Mouse (Mus musculus) CD4-positive helper T cell, adult 2 months (primary cell): ENCODE results near the gene Hist1h2be.
"Not testable (repeated sequence)": the region's sequence is repeated elsewhere in the genome, so short reads cannot be mapped to it uniquely, and the experiment has no call there.

Experiments used
- DNase-seq: peaks from one replicate; pipeline ENCODE4 v3.0.0-alpha.2; 2012; ENCODE audit warnings: low read depth, missing footprints, low spot score

Hist1h2be gene

DNA sequence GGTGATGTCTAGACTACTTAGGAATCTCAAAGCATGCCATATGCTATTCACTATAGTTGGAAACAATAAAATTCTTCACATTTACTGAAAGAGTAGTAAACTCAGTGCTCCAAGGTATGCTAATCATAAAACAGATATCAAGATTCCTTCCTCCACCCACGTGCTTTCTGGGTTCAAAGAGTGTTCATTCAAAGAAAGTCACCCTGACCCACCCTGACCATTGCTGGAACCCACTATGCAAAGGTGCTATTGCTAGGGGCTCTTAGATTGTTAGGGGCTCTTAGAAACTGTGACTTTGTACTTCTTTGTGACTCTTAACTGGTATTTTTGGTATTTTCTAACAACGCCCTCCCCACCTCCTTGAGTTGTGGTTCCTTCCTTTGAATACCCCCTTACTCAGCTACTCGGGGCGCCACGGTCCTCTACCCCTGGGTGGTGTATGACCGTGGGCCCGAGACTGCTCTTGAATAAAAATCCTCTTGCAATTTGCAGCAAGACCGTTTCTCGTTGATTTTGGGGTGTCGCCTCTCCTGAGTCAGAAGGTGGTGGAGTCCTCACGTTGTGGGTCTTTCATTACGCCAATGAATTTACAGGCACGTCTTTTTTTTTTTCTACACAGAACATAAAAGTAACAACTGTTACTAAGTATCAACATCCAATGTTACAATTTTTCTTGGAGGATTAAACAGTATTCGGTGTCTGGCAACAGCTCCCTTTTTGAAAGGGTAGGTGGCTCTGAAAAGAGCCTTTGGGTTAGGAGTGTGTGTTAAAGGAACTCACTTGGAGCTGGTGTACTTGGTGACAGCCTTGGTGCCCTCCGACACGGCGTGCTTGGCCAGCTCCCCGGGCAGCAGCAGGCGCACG is 47.7 kb downstream of the Hist1h2be start:
- DNase-seq = peak; percentile 28

GRCm38 (mm10) chr13:23572218-23573033 is 48.5 kb downstream of the Hist1h2be start:
- DNase-seq = no peak

DNA sequence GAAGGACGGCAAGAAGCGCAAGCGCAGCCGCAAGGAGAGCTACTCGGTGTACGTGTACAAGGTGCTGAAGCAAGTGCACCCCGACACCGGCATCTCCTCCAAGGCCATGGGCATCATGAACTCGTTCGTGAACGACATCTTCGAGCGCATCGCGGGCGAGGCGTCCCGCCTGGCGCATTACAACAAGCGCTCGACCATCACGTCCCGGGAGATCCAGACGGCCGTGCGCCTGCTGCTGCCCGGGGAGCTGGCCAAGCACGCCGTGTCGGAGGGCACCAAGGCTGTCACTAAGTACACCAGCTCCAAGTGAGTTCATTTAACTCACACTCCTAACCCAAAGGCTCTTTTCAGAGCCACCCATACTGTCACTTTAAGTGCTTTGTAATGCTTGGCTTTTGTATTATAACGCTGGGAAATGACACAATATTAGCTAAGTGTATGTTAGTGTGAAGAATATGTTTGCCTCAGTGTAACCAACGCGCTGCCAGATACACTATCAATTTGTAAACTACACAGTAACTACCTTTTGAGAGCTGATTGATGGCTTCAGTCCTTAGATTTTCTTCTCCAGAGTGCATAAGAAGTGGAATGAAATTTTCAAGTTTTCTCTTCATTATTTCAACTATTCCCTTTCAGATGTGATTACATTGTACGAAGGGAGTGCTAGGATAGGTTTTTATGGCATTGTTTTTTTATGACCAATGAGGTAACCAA is 49.3 kb downstream of the Hist1h2be start:
- peak; percentile 40 for DNase-seq

- peak; percentile 93 for DNase-seq
Observed at GRCm38 (mm10) chr13:23571022-23571503, 49.9 kb downstream of the Hist1h2be start, which contains the start of the genes Hist1h2ae and Hist1h2bg. Hist1h2ae (minus strand) TSS chr13:23571220. Hist1h2bg (plus strand) TSS chr13:23571396.

DNA sequence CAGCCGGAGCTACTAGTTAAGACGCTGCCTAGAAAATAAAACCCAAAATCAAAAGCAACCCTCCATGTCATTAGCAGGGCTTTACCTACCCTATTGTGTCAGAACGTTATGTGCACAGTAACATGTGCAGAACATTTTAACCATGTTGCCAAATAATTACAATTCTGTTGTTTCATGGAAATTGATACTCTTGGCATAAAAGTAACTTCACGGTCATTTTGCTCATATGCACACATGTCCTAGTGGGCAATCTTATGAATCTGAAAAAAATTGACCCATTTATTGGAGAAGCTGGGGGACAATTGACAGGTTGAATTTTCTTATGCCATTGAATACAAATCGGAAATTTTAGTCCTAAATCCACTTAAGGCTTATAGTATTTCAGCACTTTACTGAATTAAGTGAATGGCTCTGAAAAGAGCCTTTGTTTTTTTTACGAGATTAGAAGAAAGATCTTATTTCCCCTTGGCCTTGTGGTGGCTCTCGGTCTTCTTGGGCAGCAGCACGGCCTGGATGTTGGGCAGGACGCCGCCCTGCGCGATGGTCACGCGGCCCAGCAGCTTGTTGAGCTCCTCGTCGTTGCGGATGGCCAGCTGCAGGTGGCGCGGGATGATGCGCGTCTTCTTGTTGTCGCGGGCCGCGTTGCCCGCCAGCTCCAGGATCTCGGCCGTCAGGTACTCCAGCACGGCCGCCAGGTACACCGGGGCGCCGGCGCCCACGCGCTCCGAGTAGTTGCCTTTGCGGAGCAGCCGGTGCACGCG is 50.5 kb downstream of the Hist1h2be start:
- peak; percentile 31 for DNase-seq

DNA sequence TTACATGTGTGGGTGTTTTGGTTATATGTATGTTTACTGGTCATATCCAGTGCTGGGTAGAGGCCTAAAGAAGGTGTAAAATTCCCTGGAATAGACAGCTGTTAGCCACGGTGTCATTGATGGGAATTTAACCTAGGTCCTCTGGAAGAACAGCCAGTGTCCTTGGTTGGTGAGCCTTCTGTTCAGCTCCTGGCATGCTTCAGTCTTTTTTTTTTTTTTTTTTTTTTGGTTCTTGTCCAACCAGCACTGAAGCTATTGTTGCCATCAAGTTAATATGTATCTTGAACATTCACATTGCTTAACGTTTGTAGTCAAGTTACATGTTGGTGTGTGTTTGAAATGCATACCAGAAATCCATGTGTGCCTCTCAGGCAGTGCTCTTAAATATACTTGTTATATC is 56.4 kb downstream of the Hist1h2be start:
- DNase-seq = no peak

GRCm38 (mm10) chr13:23562699-23563462 is 58.0 kb downstream of the Hist1h2be start:
- DNase-seq = peak; percentile 67

DNA sequence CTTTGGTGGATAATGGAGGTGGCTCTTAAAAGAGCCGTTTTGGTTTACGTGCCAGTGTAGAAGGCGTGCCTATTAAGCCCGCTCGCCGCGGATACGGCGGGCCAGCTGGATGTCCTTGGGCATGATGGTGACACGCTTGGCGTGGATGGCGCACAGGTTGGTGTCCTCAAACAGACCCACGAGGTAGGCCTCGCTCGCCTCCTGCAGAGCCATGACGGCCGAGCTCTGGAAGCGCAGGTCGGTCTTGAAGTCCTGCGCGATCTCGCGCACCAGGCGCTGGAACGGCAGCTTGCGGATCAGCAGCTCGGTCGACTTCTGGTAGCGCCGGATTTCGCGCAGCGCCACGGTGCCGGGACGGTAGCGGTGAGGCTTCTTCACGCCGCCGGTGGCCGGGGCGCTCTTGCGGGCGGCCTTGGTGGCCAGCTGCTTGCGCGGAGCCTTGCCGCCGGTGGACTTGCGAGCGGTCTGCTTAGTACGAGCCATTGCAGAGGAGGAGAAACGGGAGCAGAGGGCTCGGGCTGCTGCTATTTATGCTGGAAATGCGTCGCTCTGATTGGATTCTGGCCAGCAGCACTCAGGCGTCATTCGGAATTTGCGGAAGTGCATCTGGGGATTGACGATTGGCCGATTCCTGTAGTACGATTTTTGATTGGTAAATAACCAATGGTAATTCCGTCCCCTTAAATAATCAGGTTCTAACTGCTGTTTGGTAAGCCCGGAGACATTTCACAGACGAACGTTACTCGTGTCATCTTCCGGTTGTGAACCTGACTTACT is 58.9 kb downstream of the Hist1h2be start, which contains the start of gene Hist1h3e:
Gene Hist1h3e (minus strand): TSS at position 487 of the 777 bp plus-strand sequence.
- peak; percentile 97 for DNase-seq

DNA sequence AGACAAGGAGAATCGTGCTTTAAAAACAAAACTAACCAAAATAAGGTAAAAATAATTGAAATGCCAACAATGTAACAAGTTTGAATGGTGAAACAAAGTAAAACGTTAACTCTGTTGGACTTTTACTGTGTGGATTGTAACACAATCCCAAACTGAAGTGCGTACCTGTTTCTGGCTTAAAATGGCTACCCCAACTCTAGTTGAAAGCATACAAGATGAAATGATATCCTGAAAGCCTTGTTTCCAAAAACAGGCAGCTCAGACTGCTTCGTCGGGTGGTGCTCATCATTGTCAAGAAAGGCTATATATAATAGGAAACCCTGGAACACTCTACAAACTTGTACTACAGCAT is 59.4 kb downstream of the Hist1h2be start:
- DNase-seq = not testable (repeated sequence)

DNA sequence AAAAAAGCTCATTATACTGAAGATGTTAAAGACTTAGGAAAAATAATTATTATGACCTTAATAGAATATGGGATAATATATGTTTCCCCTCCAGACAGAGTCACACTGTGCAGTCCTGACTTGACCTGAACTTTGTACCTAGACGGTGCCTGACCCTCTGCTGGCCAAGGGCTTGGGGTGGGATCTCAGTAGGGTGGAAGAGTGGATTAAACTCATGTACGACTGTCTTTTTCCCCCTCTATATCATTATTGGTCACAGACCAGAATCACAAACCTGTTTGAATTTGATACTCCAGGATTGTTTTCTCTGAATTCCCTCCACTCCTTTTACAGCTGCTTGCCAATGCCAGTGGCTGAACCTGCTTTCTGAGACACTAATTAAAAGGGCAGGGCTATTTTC is 60.2 kb downstream of the Hist1h2be start:
- not testable (repeated sequence) for DNase-seq

GRCm38 (mm10) chr13:23556906-23557305 is 64.0 kb downstream of the Hist1h2be start:
- DNase-seq = no peak

GRCm38 (mm10) chr13:23555839-23556416 is 65.0 kb downstream of the Hist1h2be start:
- peak; percentile 88 for DNase-seq

DNA sequence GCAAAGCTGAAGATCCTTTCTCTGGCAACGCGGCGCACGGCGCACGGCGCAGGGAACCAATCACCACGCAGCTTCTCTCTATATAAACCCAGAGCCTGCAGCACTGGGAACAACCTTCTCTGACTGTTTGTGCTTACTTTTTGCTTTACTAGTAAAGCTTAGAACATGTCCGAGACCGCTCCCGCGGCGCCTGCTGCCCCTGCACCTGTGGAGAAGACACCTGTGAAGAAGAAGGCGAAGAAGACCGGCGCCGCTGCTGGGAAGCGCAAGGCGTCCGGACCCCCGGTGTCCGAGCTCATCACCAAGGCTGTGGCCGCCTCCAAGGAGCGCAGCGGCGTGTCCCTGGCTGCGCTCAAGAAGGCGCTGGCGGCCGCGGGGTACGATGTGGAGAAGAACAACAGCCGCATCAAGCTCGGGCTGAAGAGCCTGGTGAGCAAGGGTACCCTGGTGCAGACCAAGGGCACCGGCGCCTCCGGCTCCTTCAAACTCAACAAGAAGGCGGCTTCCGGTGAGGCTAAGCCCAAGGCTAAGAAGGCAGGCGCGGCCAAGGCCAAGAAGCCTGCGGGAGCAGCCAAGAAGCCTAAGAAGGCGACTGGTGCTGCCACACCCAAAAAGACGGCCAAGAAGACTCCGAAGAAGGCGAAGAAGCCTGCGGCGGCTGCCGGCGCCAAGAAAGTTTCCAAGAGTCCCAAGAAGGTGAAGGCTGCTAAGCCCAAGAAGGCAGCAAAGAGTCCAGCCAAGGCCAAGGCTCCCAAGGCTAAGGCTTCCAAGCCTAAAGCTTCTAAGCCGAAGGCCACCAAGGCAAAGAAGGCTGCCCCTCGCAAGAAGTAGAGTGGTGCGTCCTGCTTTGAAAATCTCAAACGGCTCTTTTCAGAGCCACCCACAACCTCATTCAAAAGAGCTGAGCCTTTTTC is 65.7 kb downstream of the Hist1h2be start:
- peak; percentile 81 for DNase-seq

GRCm38 (mm10) chr13:23554393-23554792 is 66.5 kb downstream of the Hist1h2be start:
- no peak for DNase-seq

GRCm38 (mm10) chr13:23552962-23553361 is 68.0 kb downstream of the Hist1h2be start, which contains the start of gene Hist1h1d:
Hist1h1d (plus strand) TSS chr13:23553262.
- no peak for DNase-seq

DNA sequence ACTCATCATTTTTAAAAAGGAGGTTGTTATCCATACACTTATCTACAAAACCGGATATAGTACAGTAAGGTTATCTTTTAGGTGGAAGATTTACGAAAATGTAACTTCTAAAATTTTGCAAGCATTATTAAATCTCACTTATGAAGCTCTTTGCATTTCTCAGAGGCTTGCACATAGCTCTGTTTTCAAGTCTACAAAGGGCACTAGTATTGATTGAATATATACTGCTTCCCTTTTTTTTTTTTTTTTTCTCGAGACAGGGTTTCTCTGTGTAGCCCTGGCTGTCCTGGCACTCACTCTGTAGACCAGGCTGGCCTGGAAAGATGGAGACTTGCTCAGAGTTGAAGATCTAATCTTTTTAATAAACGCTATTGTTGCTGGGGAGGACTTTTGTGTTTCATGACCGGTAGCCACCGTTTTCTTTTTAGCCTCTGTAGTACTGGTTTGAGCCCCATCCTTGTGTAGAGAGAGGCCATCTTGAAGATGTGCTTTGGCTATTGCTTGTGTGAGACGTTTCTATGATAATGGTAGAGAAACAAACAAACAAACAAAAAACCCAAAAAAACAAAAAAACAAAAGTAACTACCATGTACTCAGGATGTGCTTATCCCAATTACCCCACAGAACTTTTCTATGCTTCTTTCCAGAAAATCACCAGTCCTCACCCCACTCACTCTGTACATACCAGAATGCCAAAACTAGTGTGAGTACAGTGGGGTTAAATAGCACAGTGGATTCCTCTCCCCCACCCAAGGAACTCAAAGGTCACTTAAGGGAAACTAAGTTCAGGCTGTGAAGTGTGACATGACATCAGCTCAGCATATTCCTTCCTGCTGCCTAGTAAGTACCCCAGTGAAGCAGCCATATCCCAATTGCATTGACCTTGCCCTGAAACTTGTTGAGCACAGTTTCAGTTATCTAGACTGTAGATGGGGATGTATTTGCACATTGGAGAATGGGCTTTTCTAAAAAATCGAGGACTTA is 68.7 kb downstream of the Hist1h2be start:
- no peak for DNase-seq
